Mouse (Mus musculus) MN1 (cell line): ENCODE results near the gene Ttc21a.

ENCODE experiments used
- DNase-seq: peaks from one replicate; pipeline ENCODE4 v3.0.0-alpha.2; 2016; ENCODE audit warnings: low spot score

Gene Ttc21a

GRCm38 (mm10) chr9:119975286-119975685, 37.9 kb downstream of the Ttc21a start:
- DNase-seq: no peak

GRCm38 (mm10) chr9:119976704-119977556, 39.5 kb downstream of the Ttc21a start:
- no peak for DNase-seq

DNA sequence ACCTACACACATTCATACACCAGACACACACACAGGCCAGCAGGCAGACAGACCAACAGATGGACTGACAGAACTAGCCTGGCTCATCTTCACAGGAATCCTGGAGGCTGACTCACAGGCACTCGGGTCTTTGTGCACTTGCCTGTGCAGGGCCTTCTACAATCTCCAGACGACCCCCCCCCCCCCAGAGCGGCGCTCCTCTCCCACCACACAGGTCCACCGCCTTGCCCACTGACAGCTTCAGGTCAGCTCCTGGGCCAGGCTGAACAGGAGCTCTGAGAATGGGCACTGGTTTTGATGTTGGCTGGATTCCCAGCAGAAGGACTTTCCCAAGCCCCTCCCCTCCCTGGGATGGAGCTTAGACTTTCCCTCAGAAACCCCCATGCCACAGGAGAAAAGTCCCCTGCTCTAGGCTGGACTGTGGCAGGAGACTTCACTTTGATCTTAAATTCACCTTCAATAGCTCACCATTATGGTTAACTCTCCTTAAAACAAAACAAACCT, 40.2 kb downstream of the Ttc21a start:
- peak; percentile 30 for DNase-seq

DNA sequence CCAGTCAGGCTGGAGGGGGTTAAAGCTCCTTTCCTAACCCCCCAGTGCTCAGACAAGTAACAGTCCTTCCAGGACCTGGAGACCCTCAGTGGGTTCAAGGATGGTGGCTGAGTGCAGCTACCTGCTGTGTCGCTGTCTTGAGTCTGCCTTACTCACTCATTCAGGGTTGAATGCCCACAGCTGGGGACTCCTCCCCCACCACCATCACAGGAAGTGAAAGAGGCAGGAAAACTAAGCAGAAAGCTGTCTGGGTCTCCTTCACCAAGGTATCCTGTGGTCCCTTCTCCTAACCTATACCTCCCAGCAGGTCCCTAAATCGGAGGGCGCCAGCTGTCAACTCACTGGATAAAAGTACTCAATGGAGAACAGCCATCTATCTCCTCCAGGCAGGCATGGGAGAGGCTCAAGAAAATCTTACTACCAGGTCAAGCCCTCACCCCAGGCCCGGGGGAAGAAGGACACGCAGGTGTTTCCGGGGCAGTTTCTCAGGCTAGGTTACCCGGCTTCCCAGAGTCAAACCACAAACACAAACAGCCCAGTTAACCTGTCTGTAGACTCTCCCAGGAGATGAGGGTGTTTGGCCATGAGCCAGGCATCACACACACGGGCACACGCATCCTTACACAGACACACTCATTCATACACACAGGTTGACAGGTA, 40.9 kb downstream of the Ttc21a start:
- DNase-seq: no peak

DNA sequence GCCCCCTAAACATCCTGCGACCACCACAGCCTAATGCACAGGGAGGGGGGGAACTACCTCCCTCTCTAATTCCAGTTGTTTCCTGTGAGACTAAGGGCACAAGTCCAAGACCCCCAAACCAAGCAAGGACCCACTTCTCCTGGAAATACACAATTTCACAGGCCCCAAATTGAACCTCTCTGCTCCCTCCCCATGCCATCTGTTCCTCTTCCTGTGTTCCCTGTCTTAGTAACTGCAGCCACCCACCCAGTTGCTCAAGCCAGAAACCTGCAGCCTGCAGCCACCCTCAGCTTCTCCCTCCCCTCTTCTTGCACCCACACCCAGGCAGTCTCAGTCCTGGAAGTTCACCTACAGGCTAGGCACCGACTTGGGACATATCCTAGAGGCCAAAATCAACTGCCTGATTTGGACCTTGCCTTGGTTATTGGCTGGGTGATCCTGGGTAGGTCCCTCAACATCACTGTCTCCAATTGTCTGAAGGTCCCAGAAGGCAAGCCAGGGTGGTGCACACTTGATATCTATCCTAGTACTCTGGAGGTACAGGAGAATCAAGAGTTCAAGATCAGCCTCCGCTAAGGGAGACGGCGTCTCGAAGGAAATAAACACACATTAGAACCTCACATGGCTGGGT, 41.5 kb downstream of the Ttc21a start:
- DNase-seq: no peak

DNA sequence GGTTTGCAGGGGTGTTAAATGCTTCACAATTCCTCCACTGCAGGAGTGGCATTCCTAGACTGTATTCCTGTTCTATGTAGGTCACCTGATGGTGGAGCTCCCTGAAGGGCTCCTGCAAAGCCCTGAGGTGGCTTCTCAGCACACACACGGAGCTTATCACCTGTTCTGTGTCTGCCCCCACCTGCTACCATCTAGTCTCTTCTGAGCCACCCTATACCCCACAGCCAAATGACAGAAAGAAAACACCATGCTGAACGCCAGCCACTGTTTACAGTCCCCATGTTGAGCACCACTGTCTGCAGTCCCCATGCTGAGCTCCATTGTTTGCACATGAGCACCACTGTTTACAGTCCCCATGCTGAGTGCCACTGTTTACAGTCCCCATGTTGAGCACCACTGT, 42.3 kb downstream of the Ttc21a start:
- DNase-seq: no peak

- no peak for DNase-seq
Observed at GRCm38 (mm10) chr9:119980770-119981182, 43.4 kb downstream of the Ttc21a start.

DNA sequence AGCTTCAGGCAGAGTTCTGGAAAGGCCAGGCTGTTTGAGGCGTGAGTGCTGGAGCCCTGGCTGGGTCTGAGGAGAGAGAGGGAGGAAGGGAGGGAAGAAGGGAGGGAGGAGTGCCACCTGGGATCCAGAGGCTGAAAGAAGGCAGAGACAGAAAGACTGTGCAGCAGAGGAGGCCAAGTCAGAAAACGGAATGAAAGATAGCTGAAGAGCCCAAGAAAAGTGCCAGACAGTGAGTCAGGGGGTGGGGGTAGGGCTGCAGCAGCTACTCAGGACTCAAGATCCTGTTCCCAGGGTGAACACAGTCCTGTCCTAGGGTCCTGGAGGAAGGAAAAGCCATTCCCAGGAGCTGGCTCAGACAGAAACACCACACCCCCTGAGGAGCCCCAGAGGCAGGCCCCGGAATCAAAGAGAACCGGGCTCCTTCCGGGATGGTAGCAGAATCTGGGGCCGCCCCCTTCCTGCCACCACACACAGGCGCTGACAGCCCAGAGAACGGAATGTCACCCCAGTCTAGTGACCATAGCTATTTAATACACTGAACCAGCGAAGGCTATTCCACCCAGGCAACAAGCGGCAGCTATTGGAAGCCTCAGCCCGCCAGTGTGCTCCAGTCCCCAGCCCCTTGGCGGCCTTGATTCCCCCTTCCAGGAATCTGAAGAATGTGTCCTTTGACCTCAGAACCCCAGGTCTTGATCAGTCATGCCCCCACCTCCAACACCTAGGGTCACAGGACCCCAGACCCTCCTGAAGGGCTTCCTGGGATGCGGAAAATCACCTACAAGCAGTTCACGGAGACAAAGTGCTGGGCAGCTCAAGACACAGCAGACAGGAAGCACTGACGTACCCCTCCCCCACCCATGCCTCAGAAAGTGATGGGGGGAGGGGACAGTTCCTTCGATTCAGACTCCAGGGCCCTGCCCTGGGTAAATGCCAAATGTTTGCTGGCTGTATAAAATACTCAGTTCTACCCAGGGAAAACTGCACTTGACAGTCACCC, 44.1 kb downstream of the Ttc21a start:
- peak; percentile 77 for DNase-seq

DNA sequence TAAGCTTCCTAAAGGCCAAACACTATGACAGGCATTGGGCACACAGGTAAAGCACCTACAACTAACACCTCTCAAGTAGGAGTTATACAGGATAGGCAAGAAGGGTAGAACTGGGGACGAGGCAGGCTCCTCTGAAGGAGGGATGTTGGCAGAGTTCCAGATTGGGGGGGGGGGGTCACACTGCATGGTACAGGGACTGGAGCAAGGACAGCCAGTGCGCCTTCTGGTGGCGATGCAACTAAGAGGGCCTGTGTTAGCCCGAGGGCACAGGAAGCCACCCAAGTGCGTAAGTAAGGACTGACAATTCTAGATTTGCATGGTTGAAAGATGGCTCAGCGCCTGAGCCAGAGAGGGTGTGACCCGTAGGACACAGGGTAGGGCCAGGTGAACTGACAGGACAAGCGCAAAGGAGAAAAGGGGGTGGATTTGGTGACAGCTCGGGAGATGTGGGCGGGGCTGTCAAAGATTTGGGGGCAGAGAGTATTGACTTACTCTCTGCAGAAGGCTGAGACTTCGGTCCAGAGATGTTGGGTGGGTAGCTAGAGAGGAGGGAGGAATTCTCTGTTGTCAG, 44.9 kb downstream of the Ttc21a start:
- peak; percentile 69 for DNase-seq

- DNase-seq: peak; percentile 53
Observed at GRCm38 (mm10) chr9:119982956-119983551, 45.6 kb downstream of the Ttc21a start.

DNA sequence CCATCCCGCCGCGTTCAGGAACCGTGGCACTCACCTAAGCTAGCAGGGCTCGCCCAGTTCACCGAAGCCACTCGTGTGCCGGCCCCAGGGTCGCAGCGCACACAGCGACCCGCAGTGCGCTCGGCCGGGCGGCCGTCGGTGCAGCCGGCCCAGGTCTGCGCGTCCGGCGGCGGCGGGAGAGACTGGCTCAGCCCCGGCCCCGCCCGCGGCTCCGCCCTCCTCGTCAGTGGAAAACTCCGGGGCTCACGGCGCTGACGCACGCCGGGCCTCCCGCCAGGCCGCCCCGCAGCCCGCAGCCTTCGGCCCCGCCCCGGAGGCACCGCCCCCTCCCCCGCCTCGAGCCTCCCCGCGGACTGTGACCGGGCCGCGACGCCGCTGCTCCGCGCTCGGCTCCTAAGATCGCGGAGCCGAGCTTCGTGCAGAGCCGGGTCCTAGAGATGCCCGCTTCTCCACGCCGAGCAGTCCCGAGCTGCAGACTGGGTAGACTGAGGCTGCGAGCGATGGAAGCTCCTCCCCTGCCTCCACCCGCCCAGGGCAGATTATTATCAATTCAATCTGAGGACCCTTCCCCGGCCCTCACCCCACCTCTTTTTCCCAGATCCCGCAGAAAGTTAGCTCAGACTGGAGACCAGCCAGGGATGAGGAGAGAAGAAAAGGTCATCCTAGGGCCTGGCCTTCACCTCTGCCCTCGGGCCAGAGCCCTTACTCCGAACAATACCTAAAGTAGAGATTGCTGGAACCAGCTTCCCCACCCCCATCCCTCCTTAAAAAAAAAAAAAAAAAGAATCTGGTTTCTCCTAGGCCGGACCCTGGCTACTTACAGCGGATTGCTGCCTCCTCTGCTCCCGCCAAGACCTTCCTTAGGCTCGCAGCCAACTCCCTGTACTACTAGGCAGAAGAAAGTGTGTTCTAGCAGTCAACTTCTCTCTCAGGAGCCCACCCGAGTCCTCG, 46.5 kb downstream of the Ttc21a start:
- DNase-seq: peak; percentile 88

DNA sequence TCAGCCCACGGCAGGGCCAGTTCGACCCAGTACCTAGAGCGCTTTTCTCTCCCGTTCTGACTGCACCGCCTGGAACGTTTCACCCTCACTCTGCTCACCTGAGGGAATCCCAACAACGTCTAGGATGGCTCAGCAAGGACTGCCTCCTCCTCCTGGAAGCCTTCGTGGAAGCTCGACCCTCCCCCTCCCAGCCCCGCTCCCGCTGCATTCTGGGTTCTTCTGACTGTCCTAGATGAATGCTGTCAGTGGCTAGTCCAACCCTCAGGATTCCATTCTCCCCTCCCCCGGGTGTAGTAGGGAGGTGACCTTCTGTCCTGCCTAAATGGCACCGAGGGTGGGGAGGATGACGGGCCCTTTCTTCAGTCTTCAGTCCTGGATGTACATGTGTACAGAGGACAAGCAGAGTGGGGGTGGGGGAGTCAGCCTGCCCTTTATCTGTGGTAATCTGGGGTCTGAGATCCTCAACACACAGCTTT, 47.2 kb downstream of the Ttc21a start, which contains the start of gene Csrnp1:
Gene Csrnp1 (minus strand): TSS at position 123 of the 476 bp plus-strand sequence.
- DNase-seq: peak; percentile 43

- no peak for DNase-seq
Observed at GRCm38 (mm10) chr9:119985881-119986574, 48.6 kb downstream of the Ttc21a start.

DNA sequence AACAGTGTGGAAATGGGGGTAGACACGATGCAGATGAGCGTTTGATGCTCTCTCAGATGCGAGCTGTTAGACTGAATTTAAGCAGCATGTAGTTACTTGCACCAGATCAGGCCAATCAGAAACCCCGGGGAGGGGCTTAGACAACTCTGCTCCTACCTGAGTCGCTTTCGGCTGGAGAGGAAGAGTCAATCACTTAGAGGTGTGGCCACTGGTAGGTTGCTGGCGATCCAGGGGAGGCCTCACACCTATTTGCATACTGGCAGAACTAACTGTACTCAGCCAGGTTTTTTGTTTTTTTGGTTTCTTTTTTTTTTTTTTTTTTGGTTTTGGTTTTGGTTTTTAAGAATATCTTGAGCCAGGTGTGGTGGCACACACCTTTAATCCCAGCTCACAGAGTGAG, 50.9 kb downstream of the Ttc21a start:
- no peak for DNase-seq

GRCm38 (mm10) chr9:119991310-119991709, 53.9 kb downstream of the Ttc21a start:
- DNase-seq: no peak

- DNase-seq: no peak
Observed at GRCm38 (mm10) chr9:119993092-119993844, 55.9 kb downstream of the Ttc21a start.

DNA sequence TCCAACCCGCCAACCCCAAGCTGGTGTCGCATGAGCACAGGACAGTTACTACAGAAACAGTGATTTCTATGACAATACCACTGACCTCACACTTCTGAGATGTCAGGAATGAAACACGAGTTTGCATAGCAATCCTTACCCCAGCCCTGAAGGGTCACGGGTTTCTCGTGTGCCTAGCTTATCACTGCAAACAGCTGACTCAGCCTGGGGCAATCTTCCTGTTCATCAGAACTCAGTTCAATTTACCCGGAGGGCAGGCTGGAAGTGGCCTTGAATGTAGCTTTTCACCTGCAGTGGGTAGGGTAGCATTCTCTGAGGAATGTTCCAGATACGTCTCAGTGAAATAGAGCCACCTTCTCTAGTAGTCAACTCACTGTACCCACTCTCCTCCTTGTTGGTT, 56.8 kb downstream of the Ttc21a start:
- no peak for DNase-seq

DNA sequence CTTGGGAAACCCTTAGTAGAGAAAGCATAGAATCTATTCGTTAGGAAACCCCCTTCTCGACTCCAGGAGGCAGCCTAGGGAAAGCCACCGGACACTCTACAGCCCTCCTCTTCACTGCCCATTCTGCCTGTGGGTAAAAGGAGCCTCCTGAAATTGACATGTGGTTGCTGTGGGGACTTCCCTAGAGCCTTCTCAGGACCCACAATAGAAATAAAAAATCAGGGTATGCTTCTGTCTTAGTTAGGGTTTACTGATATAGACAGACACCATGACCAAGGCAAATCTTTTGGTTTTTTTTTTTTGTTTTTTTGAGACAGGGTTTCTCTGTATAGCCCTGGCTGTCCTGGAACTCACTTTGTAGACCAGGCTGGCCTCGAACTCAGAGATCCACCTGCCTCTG, 58.7 kb downstream of the Ttc21a start:
- no peak for DNase-seq
